Mouse (Mus musculus) limb, embryonic 13.5 days (tissue): ENCODE measurements around the gene Elf2. TPM values are rescaled to one million over a fixed set of nuclear protein-coding genes. Genes with fewer than 3 reads are reported as not detected.
A peak's percentile ranks its signal among the peaks of the same experiment; 100 is the strongest.

Experiments
- ATAC-seq: fragments of 200-750 bp; cut with Nextera tagmentation; 2 replicates; pipeline ENCODE4 v1.8.0; 2017; ENCODE audit warnings: low read depth, moderate number of reproducible peaks, moderate TSS enrichment; ENCODE audit not compliant: low FRiP score
- H3K27ac ChIP-seq: fragments of 300-500 bp; sonication (generic); 2 replicates; pipeline ENCODE4 v1.5.1; 2015; ENCODE audit warnings: inconsistent platforms, mild to moderate bottlenecking, moderate library complexity
- H3K27me3 ChIP-seq: fragments of 300-500 bp; sonication (generic); 2 replicates; pipeline ENCODE4 v1.6.1; 2015; ENCODE audit warnings: mild to moderate bottlenecking, inconsistent platforms
- H3K36me3 ChIP-seq: fragments of 300-500 bp; sonication (generic); 2 replicates; pipeline ENCODE4 v1.6.1; 2015; ENCODE audit warnings: inconsistent platforms, mild to moderate bottlenecking, moderate library complexity
- H3K4me1 ChIP-seq: fragments of 300-500 bp; sonication (generic); 2 replicates; pipeline ENCODE4 v1.6.1; 2015; ENCODE audit warnings: inconsistent platforms
- H3K4me2 ChIP-seq: fragments of 300-500 bp; sonication (generic); replicated peaks from 2 replicates; pipeline ENCODE4 v1.6.1; 2015; ENCODE audit warnings: inconsistent platforms, mild to moderate bottlenecking, moderate library complexity
- H3K4me3 ChIP-seq: fragments of 300-500 bp; sonication (generic); 2 replicates; pipeline ENCODE4 v1.5.1; 2015; ENCODE audit warnings: moderate library complexity, mild to moderate bottlenecking, inconsistent platforms
- H3K9ac ChIP-seq: fragments of 300-500 bp; sonication (generic); 2 replicates; pipeline ENCODE4 v1.6.1; 2015; ENCODE audit warnings: mild to moderate bottlenecking, inconsistent platforms
- H3K9me3 ChIP-seq: fragments of 300-500 bp; sonication (generic); 2 replicates; pipeline ENCODE4 v1.6.1; 2016; ENCODE audit warnings: inconsistent platforms
- WGBS: fragments of 180-500 bp; shearing (Covaris S2); methylation state at CpG from one replicate; pipeline ENCODE4 v1.1.7; 2015; 5-methylcytosine and 5-hydroxymethylcytosine counted together
- polyA plus RNA-seq: library from polyadenylated mRNA; unstranded; fragments of >200 nt; fragmentation: Nextera tagmentation; extraction: Ambion mirVana; gene quantifications from 2 replicates; pipeline ENCODE4 v1.2.1, GENCODE M21; 2015

The Elf2 gene
- 65.0 and 70.3 TPM in 2 replicates for polyA plus RNA-seq

- WGBS: under 1% methylated on average over 76 of the region's 87 CpGs
- Histone ChIP-seq H3K9ac (peak within 1 kb of the TSS; percentile 89), H3K27ac (peak within 1 kb of the TSS; percentile 94), H3K36me3 (no peaks in the 10 kb centered on the region), H3K4me2 (peak within 1 kb of the TSS; percentile 88), H3K27me3 (no peaks in the 10 kb centered on the region), H3K4me3 (peak within 1 kb of the TSS; percentile 92), H3K4me1 (0 out of 2 replicates have a peak, but pooled peaks cover 5% of the 10 kb centered on the region), H3K9me3 (no peaks in the 10 kb centered on the region)
- ATAC-seq: peak; percentile 72
Observed at GRCm38 (mm10) chr3:51340552-51341267, at the start of gene Elf2. Gene Elf2 (minus strand): TSS chr3:51340663.

DNA sequence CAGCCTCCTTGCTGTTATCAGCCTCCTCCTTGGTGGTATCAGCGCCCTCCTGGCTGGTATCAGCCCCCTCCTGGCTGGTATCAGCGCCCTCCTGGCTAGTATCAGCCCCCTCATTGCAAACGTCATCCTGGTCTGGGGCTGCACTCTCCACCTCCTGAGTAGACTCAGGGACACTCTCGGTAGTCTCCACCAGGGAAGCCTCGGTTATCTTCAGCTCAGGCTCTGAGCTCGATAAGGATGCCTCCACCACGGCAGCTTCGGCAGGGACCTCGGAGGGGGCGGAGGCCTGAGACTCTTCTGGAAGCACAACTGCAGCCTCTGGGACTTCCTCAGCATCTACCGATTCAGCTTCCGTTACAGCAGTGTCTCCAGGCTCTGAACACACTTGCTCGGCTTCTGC, 48.4 kb upstream of the Elf2 start:
- Histone ChIP-seq H3K9ac (peak overlapping the region; percentile 53), H3K4me1 (peaks cover 5% of the 10 kb centered on the region; the same call in 1 of the 2 replicates), H3K4me3 (peak overlapping the region; percentile 25), H3K36me3 (no peaks in the 10 kb centered on the region), H3K27me3 (0 out of 2 replicates have a peak, but pooled peaks cover 8% of the 10 kb centered on the region), H3K9me3 (no peaks in the 10 kb centered on the region), H3K4me2 (peak overlapping the region; percentile 57), H3K27ac (no peak overlapping the region)
- 8% methylated on average over 13 of the region's 13 CpGs for WGBS
- no peak for ATAC-seq

GRCm38 (mm10) chr3:51387868-51388381, 47.5 kb upstream of the Elf2 start:
- ATAC-seq: no peak
- no peak overlapping the region for H3K9ac ChIP-seq
- H3K36me3 ChIP-seq: no peaks in the 10 kb centered on the region
- 0 out of 2 replicates have a peak, but pooled peaks cover 8% of the 10 kb centered on the region for H3K27me3 ChIP-seq
- H3K4me2 ChIP-seq: no peak overlapping the region
- peaks cover 5% of the 10 kb centered on the region; the same call in 1 of the 2 replicates for H3K4me1 ChIP-seq
- WGBS: 70% methylated on average over 8 of the region's 8 CpGs
- H3K27ac ChIP-seq: no peak overlapping the region
- no peaks in the 10 kb centered on the region for H3K9me3 ChIP-seq
- H3K4me3 ChIP-seq: no peak overlapping the region

DNA sequence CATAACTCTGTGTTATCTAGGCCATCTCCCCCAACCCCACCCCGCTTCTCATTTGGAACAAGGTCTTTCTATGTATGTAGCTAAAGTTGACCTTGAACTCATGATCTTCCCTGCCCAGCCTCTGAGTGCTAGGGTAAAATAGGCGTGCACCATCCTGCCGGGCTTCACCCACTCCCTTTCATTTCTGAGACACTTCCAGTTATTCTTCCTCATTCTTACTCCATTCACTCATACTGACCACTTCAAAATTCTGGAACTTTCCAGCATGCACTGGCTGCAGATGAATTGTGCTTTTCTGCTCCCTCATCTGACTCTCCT, 46.6 kb upstream of the Elf2 start:
- Histone ChIP-seq H3K4me1 (peaks cover 5% of the 10 kb centered on the region; the same call in 1 of the 2 replicates), H3K9ac (no peak overlapping the region), H3K36me3 (no peaks in the 10 kb centered on the region), H3K27ac (no peak overlapping the region), H3K9me3 (no peaks in the 10 kb centered on the region), H3K4me3 (no peak overlapping the region), H3K4me2 (no peak overlapping the region), H3K27me3 (0 out of 2 replicates have a peak, but pooled peaks cover 8% of the 10 kb centered on the region)
- ATAC-seq: no peak
- WGBS: 87% methylated on average over 3 of the region's 3 CpGs

DNA sequence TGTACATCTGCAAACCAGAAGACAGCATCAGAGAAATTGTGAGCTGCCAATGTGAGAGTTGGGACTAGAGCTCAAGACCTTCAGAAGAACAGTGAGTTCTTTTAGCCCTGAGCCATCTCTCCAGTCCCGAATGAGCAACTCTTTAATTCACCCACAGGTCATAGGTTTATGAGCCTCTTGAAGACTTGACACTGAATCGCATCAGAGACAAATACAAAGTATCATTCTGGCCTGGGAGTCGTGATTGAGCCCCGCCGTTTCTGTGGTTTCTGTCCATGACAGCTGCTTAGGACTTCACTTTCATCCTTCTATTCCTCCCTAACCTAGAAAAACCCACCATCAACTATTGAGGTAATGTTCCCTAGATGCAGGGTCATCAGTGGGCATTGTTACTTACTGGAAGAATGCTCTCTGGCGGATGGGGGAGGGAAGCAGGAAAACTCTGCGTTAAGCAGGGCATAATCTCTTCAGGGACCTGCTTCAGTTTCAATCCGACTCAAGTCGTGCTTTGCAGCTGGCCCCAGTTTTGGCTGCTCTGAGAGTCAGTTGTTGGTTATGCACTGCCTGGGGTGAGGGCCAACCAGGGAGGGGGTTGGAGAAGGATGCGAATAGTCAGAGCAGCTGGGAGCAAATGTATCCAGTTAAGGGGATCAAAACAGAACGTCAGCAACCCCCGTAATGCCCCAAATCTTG, 46.1 kb upstream of the Elf2 start:
- H3K4me1 ChIP-seq: peaks cover 5% of the 10 kb centered on the region; the same call in 1 of the 2 replicates
- H3K9me3 ChIP-seq: no peaks in the 10 kb centered on the region
- 43% methylated on average over 12 of the region's 12 CpGs for WGBS
- H3K36me3 ChIP-seq: no peaks in the 10 kb centered on the region
- no peak overlapping the region for H3K4me3 ChIP-seq
- H3K4me2 ChIP-seq: no peak overlapping the region
- 0 out of 2 replicates have a peak, but pooled peaks cover 8% of the 10 kb centered on the region for H3K27me3 ChIP-seq
- ATAC-seq: no peak
- H3K27ac ChIP-seq: no peak overlapping the region
- H3K9ac ChIP-seq: no peak overlapping the region

DNA sequence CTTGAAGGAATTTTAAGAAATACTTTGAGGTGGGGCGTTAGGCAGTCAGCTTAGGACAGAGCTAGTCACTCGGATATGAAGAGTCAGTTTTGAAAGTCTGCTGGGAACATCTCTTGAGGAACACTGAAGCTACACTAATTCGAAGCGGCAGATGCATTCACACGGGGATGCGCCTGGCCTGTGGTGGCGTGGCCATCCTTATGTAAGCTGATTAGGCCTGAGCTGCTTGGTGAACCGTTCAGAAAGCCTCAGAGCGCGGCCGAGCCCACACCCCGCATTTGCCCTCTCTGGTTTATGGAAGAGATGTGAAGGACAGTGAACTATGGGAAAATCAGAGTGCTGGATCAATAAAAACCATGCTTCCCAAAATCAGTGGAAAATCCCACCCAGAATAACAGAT, 42.9 kb upstream of the Elf2 start:
- no peak for ATAC-seq
- Histone ChIP-seq H3K9me3 (no peaks in the 10 kb centered on the region), H3K4me1 (no peaks in the 10 kb centered on the region; the same call in 1 of the 2 replicates), H3K9ac (no peak overlapping the region), H3K4me2 (no peak overlapping the region), H3K27me3 (0 out of 2 replicates have a peak, but pooled peaks cover 5% of the 10 kb centered on the region), H3K36me3 (no peaks in the 10 kb centered on the region), H3K4me3 (no peak overlapping the region), H3K27ac (no peak overlapping the region)
- WGBS: 79% methylated on average over 12 of the region's 12 CpGs

DNA sequence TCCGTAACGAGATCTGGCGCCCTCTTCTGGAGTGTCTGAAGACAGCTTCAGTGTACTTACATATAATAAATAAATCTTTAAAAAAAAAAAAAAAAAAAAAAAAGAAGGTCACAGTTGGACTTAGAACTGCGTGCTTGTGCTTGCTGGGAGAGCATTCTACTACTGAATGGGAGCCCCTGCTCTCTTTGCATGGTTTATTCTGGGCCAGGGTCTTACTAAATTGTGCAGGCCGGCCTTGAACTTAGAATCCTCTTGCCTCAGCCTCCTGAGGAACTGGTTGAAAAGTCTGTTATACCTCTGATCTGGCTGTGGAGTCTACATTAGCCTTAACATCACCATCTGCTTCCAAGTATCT, 40.2 kb upstream of the Elf2 start:
- no peak overlapping the region for H3K27ac ChIP-seq
- WGBS: 60% methylated on average over 4 of the region's 5 CpGs

DNA sequence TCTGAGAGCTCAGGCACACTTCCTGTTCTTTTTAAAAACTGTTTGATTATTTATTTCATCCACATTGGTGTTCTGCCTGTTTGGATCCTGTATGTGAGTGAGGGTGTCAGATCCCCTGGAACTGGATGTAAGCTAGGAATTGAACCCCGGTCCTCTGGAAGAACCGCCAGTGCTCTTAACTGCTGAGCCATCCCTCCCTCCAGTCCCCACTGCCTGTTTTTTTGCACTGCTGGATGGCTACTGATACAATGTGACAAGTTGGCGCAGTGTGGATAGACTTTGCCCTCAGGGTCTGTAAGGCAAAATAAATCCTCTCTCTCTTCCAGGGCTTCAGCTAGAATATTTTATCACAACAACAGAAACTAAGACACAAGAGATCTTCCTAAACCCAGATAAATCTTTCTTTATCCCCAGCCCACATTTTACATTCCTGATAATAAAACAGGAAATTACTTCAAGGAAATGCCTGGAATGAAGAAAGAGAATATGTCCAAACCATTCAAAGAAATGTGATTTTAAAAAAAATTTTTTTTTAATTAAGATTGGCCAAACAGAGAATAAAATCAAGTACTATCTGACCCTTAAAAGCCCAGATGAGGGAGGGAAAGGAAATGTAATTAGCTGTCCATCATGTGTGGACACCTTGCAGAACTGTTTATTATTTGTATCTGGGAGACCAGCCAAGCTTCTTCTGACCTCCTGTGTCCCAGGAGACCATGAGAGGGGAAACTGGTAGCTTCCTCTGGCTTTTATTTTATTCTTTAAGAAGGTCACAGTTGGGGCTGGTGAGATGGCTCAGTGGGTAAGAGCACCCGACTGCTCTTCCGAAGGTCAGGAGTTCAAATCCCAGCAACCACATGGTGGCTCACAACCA, 39.6 kb upstream of the Elf2 start:
- H3K27me3 ChIP-seq: no peaks in the 10 kb centered on the region
- 83% methylated on average over 5 of the region's 5 CpGs for WGBS
- H3K4me1 ChIP-seq: no peaks in the 10 kb centered on the region; the same call in 1 of the 2 replicates
- H3K4me2 ChIP-seq: no peak overlapping the region
- ATAC-seq: no peak
- H3K27ac ChIP-seq: no peak overlapping the region
- H3K36me3 ChIP-seq: no peaks in the 10 kb centered on the region
- H3K9ac ChIP-seq: no peak overlapping the region
- no peaks in the 10 kb centered on the region for H3K9me3 ChIP-seq
- H3K4me3 ChIP-seq: no peak overlapping the region

More for the DNA sequence above, 40.2 kb upstream of the Elf2 start:
- H3K27me3 ChIP-seq: no peaks in the 10 kb centered on the region
- ATAC-seq: no peak
- H3K4me3 ChIP-seq: no peak overlapping the region
- H3K4me1 ChIP-seq: no peaks in the 10 kb centered on the region; the same call in 1 of the 2 replicates
- no peak overlapping the region for H3K9ac ChIP-seq
- H3K36me3 ChIP-seq: no peaks in the 10 kb centered on the region
- no peaks in the 10 kb centered on the region for H3K9me3 ChIP-seq
- H3K4me2 ChIP-seq: no peak overlapping the region

- Histone ChIP-seq H3K36me3 (no peaks in the 10 kb centered on the region), H3K4me2 (peak overlapping the region; percentile 57), H3K27ac (no peak overlapping the region), H3K9me3 (no peaks in the 10 kb centered on the region), H3K9ac (peak overlapping the region; percentile 35; the same call in 1 of the 2 replicates), H3K4me1 (no peaks in the 10 kb centered on the region; the same call in 1 of the 2 replicates), H3K4me3 (peak overlapping the region; percentile 38), H3K27me3 (no peaks in the 10 kb centered on the region)
- 75% methylated on average over 3 of the region's 3 CpGs for WGBS
- no peak for ATAC-seq
Observed at GRCm38 (mm10) chr3:51378665-51378946, 38.1 kb upstream of the Elf2 start.

DNA sequence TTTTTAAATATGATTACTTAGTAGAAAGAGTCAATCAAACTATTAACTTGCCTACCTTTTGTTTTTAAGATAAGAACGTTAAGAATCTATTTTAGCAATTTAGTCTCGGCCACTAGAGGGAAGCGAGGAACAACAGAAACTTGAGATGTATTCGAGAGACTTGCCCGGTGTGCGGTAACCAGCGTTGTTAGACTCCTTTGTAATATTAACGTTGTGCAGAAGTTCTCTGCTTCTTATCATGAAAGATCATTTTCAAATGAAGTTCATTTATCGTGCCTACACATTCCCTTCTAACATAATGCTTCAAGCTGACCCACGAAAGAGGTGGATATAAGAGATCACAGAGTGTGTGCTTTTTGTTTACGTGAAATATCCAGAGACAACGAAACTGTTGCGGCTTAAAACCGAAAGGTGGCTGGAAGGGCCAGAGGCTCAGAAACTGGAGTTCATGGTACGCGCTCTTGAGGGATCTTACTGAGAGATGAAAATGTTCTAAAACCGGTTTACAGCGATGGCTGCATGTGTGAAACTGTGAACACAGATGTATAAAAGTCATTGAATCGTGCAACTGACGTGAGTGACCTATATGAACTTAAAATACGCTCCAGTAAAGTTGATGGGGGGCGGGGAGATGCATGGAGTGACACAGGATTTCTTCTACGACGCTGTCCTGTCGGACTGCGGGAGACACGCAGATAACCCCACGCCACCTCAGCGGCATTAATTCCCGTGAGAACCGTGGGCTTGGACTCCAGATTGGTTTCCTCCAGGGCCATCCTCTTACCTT, 37.6 kb upstream of the Elf2 start:
- no peaks in the 10 kb centered on the region for H3K9me3 ChIP-seq
- H3K27me3 ChIP-seq: no peaks in the 10 kb centered on the region
- no peaks in the 10 kb centered on the region for H3K36me3 ChIP-seq
- H3K27ac ChIP-seq: no peak overlapping the region
- WGBS: 35% methylated on average over 31 of the region's 31 CpGs
- peak overlapping the region; percentile 57 for H3K4me2 ChIP-seq
- no peaks in the 10 kb centered on the region; the same call in 1 of the 2 replicates for H3K4me1 ChIP-seq
- ATAC-seq: peak; percentile 44; the same call in 1 of the 2 replicates
- peak overlapping the region; percentile 35; the same call in 1 of the 2 replicates for H3K9ac ChIP-seq
- peak overlapping the region; percentile 38 for H3K4me3 ChIP-seq
